In genomic region chr11:83610900-83611299, GRCm38 (mm10) we compare ENCODE assay signal across 36 mouse cellular contexts. TPM values are rescaled to one million over a fixed set of nuclear protein-coding genes. Genes with fewer than 3 reads are reported as not detected.
DNase-seq lines count a peak whose midpoint lies in the region; ATAC-seq and TF ChIP-seq lines count a peak whose summit lies in the region.
"Had no signal": no experiment of that assay in that cellular context is flagged by ENCODE, and none has a peak within 500 bp of the region (broad histone marks: within the 10 kb centered on the region; RNA-seq: fewer than 3 reads in every experiment).

No protein-coding gene starts in this region.

- TF ChIP-seq POLR2A in CH12.LX (IDR thresholded peaks at IDR 0.05; ENCODE audit: low read depth, low read length): no peak

- peak; percentile 66 for ATAC-seq in megakaryocyte, adult 5-6 weeks (ENCODE audit: poor library complexity, severe bottlenecking)
- ATAC-seq in neutrophil, adult 5-6 weeks (ENCODE audit: extremely low read depth, insufficient number of reproducible peaks, low FRiP score, poor library complexity, severe bottlenecking): 0 out of 2 replicates have a peak, but pooled peaks have one; percentile 26
- no peak for ATAC-seq in forebrain, embryonic 16.5 days
- ATAC-seq: activated CD4-positive, CD25-positive, alpha-beta regulatory T cell, adult 4 months; CD4-positive, CD25-positive, alpha-beta regulatory T cell, adult 4 months; forebrain, embryonic 15.5 days; hindbrain, postnatal 0 days; inflammation-experienced regulatory T-cells, adult 6 months; intestine, embryonic 16.5 days had no signal

- H3K27ac ChIP-seq in CH12.LX (ENCODE audit: insufficient read depth, low read depth): no peak overlapping the region
- H3K27ac ChIP-seq in midbrain, embryonic 10.5 days (replicated peaks): no peak overlapping the region
- no peak overlapping the region for H3K27ac ChIP-seq in forebrain, embryonic 16.5 days (ENCODE audit: low read length)
- H3K27ac ChIP-seq: embryonic facial prominence, embryonic 10.5 days; embryonic facial prominence, embryonic 13.5 days; forebrain, embryonic 12.5 days; forebrain, embryonic 15.5 days; heart, embryonic 13.5 days; hindbrain, embryonic 14.5 days; hindbrain, postnatal 0 days had no signal

- no peaks in the 10 kb centered on the region for H3K79me2 ChIP-seq in CH12.LX (replicated peaks; ENCODE audit: control insufficient read depth, extremely low read depth, insufficient read depth, poor library complexity, severe bottlenecking)

- dilution Hi-C loops in CH12.LX (cut with MboI; ENCODE audit: extremely low pct_ligation_motif_present, extremely low pct_unique_long_range_greater_than_20kb, low sequenced_read_pairs): no loop called here

- peaks cover 1% of the 10 kb centered on the region for H3K27me3 ChIP-seq in CH12.LX (replicated peaks)
- H3K27me3 ChIP-seq in midbrain, embryonic 10.5 days (ENCODE audit: low read depth, poor library complexity, severe bottlenecking): no peaks in the 10 kb centered on the region
- no peaks in the 10 kb centered on the region for H3K27me3 ChIP-seq in forebrain, embryonic 16.5 days (replicated peaks; ENCODE audit: control insufficient read depth, insufficient read depth, low read length)
- H3K27me3 ChIP-seq: embryonic facial prominence, embryonic 13.5 days; forebrain, embryonic 12.5 days; forebrain, embryonic 15.5 days; heart, embryonic 13.5 days had no signal

- peak; percentile 71 for TF ChIP-seq EP300 in CH12.LX (IDR thresholded peaks at IDR 0.05; ENCODE audit: low read length)

- peak; percentile 10 to 15 for DNase-seq in cerebellum, postnatal 14 days
- no peak for DNase-seq in cerebellum, adult 11 months
- DNase-seq in CH12.LX (ENCODE audit: extremely low read depth): peak; percentile 47
- no peak for DNase-seq in midbrain, embryonic 10.5 days (ENCODE audit: low spot score)
- DNase-seq in retina, postnatal 1 day: no peak
- DNase-seq: adrenal gland, postnatal 10 days; adrenal gland, postnatal 36 days; cerebellum, adult 2 months; cerebellum, postnatal 25 days; embryo, embryonic 11 days; gastrocnemius, postnatal 10 days; gastrocnemius, postnatal 36 days; heart, adult 18-20 months; heart, postnatal 14 days; heart, postnatal 4 days had no signal

- H3K36me3 ChIP-seq in CH12.LX (replicated peaks in 1 of 2; ENCODE audit: control insufficient read depth in 1 of 2, insufficient read depth in 1 of 2, low read length in 1 of 2): no peaks in the 10 kb centered on the region
- no peaks in the 10 kb centered on the region for H3K36me3 ChIP-seq in midbrain, embryonic 10.5 days
- H3K36me3 ChIP-seq in forebrain, embryonic 16.5 days (ENCODE audit: control insufficient read depth, insufficient read depth): no peaks in the 10 kb centered on the region
- H3K36me3 ChIP-seq: embryonic facial prominence, embryonic 10.5 days; embryonic facial prominence, embryonic 13.5 days; forebrain, embryonic 12.5 days; forebrain, embryonic 15.5 days; heart, embryonic 13.5 days had no signal

- peaks cover 0 to 20% of the 10 kb centered on the region in 2 experiments; a peak in 2 of 4 replicates for H3K4me1 ChIP-seq in CH12.LX (ENCODE audit: control insufficient read depth in 1 of 2, insufficient read depth in 2 of 2)
- no peaks in the 10 kb centered on the region for H3K4me1 ChIP-seq in midbrain, embryonic 10.5 days
- H3K4me1 ChIP-seq in forebrain, embryonic 16.5 days (replicated peaks; ENCODE audit: control insufficient read depth, insufficient read depth, low read length): no peaks in the 10 kb centered on the region
- H3K4me1 ChIP-seq: embryonic facial prominence, embryonic 10.5 days; embryonic facial prominence, embryonic 13.5 days; forebrain, embryonic 12.5 days; forebrain, embryonic 15.5 days; heart, embryonic 13.5 days had no signal

- no peak overlapping the region for H3K9ac ChIP-seq in CH12.LX (ENCODE audit: insufficient read depth, low read depth)
- H3K9ac ChIP-seq in forebrain, embryonic 16.5 days (replicated peaks; ENCODE audit: low read depth, low read length): no peak overlapping the region
- H3K9ac ChIP-seq: embryonic facial prominence, embryonic 13.5 days; forebrain, embryonic 12.5 days; forebrain, embryonic 15.5 days; heart, embryonic 13.5 days; hindbrain, embryonic 14.5 days had no signal

- no peak overlapping the region for H3K4me3 ChIP-seq in CH12.LX (replicated peaks in 1 of 3; ENCODE audit: low read depth in 2 of 3, low read length in 2 of 3, poor library complexity in 1 of 3)
- no peak overlapping the region for H3K4me3 ChIP-seq in midbrain, embryonic 10.5 days
- H3K4me3 ChIP-seq in forebrain, embryonic 16.5 days (replicated peaks; ENCODE audit: low read length): no peak overlapping the region
- H3K4me3 ChIP-seq: embryonic facial prominence, embryonic 10.5 days; embryonic facial prominence, embryonic 13.5 days; erythroblast, embryonic 14.5 days; forebrain, embryonic 12.5 days; forebrain, embryonic 15.5 days; heart, embryonic 13.5 days had no signal

- WGBS in midbrain, embryonic 10.5 days: 89% methylated on average over 2 of the region's 2 CpGs
- WGBS in forebrain, embryonic 16.5 days: 71% methylated on average over 2 of the region's 2 CpGs

- no peak overlapping the region for H3K4me2 ChIP-seq in CH12.LX (ENCODE audit: insufficient read depth, low read depth, poor library complexity, severe bottlenecking)
- H3K4me2 ChIP-seq in forebrain, embryonic 16.5 days (ENCODE audit: low read length): no peak overlapping the region
- H3K4me2 ChIP-seq: embryonic facial prominence, embryonic 13.5 days; forebrain, embryonic 12.5 days; forebrain, embryonic 15.5 days; heart, embryonic 13.5 days; hindbrain, embryonic 14.5 days had no signal

- no peaks in the 10 kb centered on the region for H3K9me3 ChIP-seq in CH12.LX (replicated peaks; ENCODE audit: low read length)
- H3K9me3 ChIP-seq in midbrain, embryonic 10.5 days (replicated peaks): no peaks in the 10 kb centered on the region
- H3K9me3 ChIP-seq in forebrain, embryonic 16.5 days (ENCODE audit: control insufficient read depth, low read length): no peaks in the 10 kb centered on the region
- H3K9me3 ChIP-seq: embryonic facial prominence, embryonic 10.5 days; embryonic facial prominence, embryonic 13.5 days; forebrain, embryonic 12.5 days; forebrain, embryonic 15.5 days; heart, embryonic 13.5 days had no signal

- in situ Hi-C loops in CH12.LX (cut with MboI; ENCODE audit: low pct_ligation_motif_present, low pct_unique_long_range_greater_than_20kb, low sequenced_read_pairs): no loop called here

- no peak for TF ChIP-seq CTCF in CH12.LX (conservative IDR thresholded peaks at IDR 0.05 in 1 of 2, IDR thresholded peaks at IDR 0.05 in 1 of 2; ENCODE audit: low read depth in 2 of 2, low read length in 2 of 2)

- no peak for TF ChIP-seq RAD21 in CH12.LX (IDR thresholded peaks at IDR 0.05; ENCODE audit: low read depth, low read length)

TF ChIP-seq in CH12.LX, 34 proteins besides CTCF, POLR2A, EP300 and RAD21:
- peak; percentile 63 for TF ChIP-seq IRF4 (IDR thresholded peaks at IDR 0.05; ENCODE audit: low read depth, low read length)
- no peak for TF ChIP-seq MYC (IDR thresholded peaks at IDR 0.05; ENCODE audit: low read depth, low read length)
- TF ChIP-seq CHD1 (IDR thresholded peaks at IDR 0.05; ENCODE audit: low read depth, low read length): no peak

RNA-seq across cellular contexts. Expression of gene Ccl6, which starts 18.0 kb away (rescaled TPM):
- total RNA-seq in CH12.LX (2012; rRNA removed) (0.13 and 0.30 TPM in 2 replicates), CH12.LX (2014; rRNA removed) (1.2 and 1.8 TPM in 2 replicates)
- polyA plus RNA-seq in CH12.LX (2012; ENCODE audit: insufficient read length, low read depth): 0.93 and 1.3 TPM in 2 replicates
- 916 and 950 TPM in 2 replicates for total RNA-seq in megakaryocyte, adult 5-6 weeks (2015)
- total RNA-seq in megakaryocyte, adult 5-6 weeks (2017): 592 and 639 TPM in 2 replicates
- 1,141 and 1,189 TPM in 2 replicates for total RNA-seq in neutrophil, adult 5-6 weeks (2017)
- polyA plus RNA-seq in midbrain, embryonic 10.5 days (2016; fragmentation: Nextera tagmentation; extraction: Ambion mirVana): 1.7 and 2.1 TPM in 2 replicates
- 1.9 and 2.4 TPM in 2 replicates for polyA plus RNA-seq in forebrain, embryonic 16.5 days (2015; fragmentation: Nextera tagmentation; extraction: Ambion mirVana)
- total RNA-seq: hindbrain, postnatal 0 days had no signal
- polyA plus RNA-seq: C2C12; CD4-positive, CD25-positive, alpha-beta regulatory T cell, adult 4 months; erythroblast, embryonic 14.5 days had no signal

RNA-seq across cellular contexts. Expression of gene Ccl9, which starts 32.5 kb away (rescaled TPM):
- 0.42 TPM in 1 of 2 replicates, not detected in the other for total RNA-seq in CH12.LX (2012; rRNA removed)
- 0.63 and 0.67 TPM in 2 replicates for total RNA-seq in CH12.LX (2014; rRNA removed)
- 0.64 and 0.81 TPM in 2 replicates for polyA plus RNA-seq in CH12.LX (2012; ENCODE audit: insufficient read length, low read depth)
- 447 and 459 TPM in 2 replicates for total RNA-seq in megakaryocyte, adult 5-6 weeks (2015)
- total RNA-seq in megakaryocyte, adult 5-6 weeks (2017): 282 and 303 TPM in 2 replicates
- total RNA-seq in neutrophil, adult 5-6 weeks (2017): 30.6 and 52.2 TPM in 2 replicates
- 1.2 and 1.4 TPM in 2 replicates for polyA plus RNA-seq in midbrain, embryonic 10.5 days (2016; fragmentation: Nextera tagmentation; extraction: Ambion mirVana)
- 1.9 TPM in 2 replicates for polyA plus RNA-seq in forebrain, embryonic 16.5 days (2015; fragmentation: Nextera tagmentation; extraction: Ambion mirVana)
- polyA plus RNA-seq: CD4-positive, CD25-positive, alpha-beta regulatory T cell, adult 4 months; erythroblast, embryonic 14.5 days; inflammation-experienced regulatory T-cells, adult 6 months had no signal

RNA-seq across cellular contexts. Expression of gene Rpl9-ps1, which starts 34.5 kb away (rescaled TPM):
- total RNA-seq in CH12.LX (2012; rRNA removed): not detected in 2 replicates
- not detected in 2 replicates for total RNA-seq in CH12.LX (2014; rRNA removed)
- not detected in 2 replicates for polyA plus RNA-seq in CH12.LX (2012; ENCODE audit: insufficient read length, low read depth)
- 1.0 TPM in 1 of 2 replicates, not detected in the other for total RNA-seq in megakaryocyte, adult 5-6 weeks (2015)
- total RNA-seq in megakaryocyte, adult 5-6 weeks (2017): not detected in 2 replicates
- total RNA-seq in neutrophil, adult 5-6 weeks (2017): 1.4 TPM in 1 of 2 replicates, not detected in the other
- not detected in 2 replicates for polyA plus RNA-seq in midbrain, embryonic 10.5 days (2016; fragmentation: Nextera tagmentation; extraction: Ambion mirVana)
- not detected in 2 replicates for polyA plus RNA-seq in forebrain, embryonic 16.5 days (2015; fragmentation: Nextera tagmentation; extraction: Ambion mirVana)
- total RNA-seq: adrenal gland, postnatal 10 days; adrenal gland, postnatal 36 days; ES-E14; gastrocnemius, adult 18-20 months; gastrocnemius, postnatal 10 days; gastrocnemius, postnatal 36 days; heart, adult 18-20 months; heart, postnatal 14 days; heart, postnatal 4 days; hindbrain, postnatal 0 days had no signal
- polyA plus RNA-seq: C2C12; CD4-positive, CD25-positive, alpha-beta regulatory T cell, adult 4 months; cerebellum, adult 2 months; cortical plate, adult 2 months; embryonic facial prominence, embryonic 10.5 days; embryonic facial prominence, embryonic 13.5 days; erythroblast, embryonic 14.5 days; forebrain, embryonic 12.5 days; forebrain, embryonic 15.5 days; heart, embryonic 13.5 days; heart, embryonic 16.5 days; hindbrain, embryonic 11.5 days; hindbrain, embryonic 14.5 days; hindbrain, postnatal 0 days; inflammation-experienced regulatory T-cells, adult 6 months; intestine, embryonic 16.5 days had no signal

RNA-seq across cellular contexts. Expression of gene Ccl3, which starts 38.3 kb away (rescaled TPM):
- total RNA-seq in CH12.LX (2012; rRNA removed): 3.2 and 5.0 TPM in 2 replicates
- total RNA-seq in CH12.LX (2014; rRNA removed): 6.7 and 10.6 TPM in 2 replicates
- 15.6 and 18.4 TPM in 2 replicates for polyA plus RNA-seq in CH12.LX (2012; ENCODE audit: insufficient read length, low read depth)
- total RNA-seq in megakaryocyte, adult 5-6 weeks (2015): 299 and 403 TPM in 2 replicates
- 184 and 222 TPM in 2 replicates for total RNA-seq in megakaryocyte, adult 5-6 weeks (2017)
- total RNA-seq in neutrophil, adult 5-6 weeks (2017): 25.6 and 29.2 TPM in 2 replicates
- polyA plus RNA-seq in midbrain, embryonic 10.5 days (2016; fragmentation: Nextera tagmentation; extraction: Ambion mirVana): 0.97 and 1.3 TPM in 2 replicates
- 0.67 and 1.8 TPM in 2 replicates for polyA plus RNA-seq in forebrain, embryonic 16.5 days (2015; fragmentation: Nextera tagmentation; extraction: Ambion mirVana)
- total RNA-seq: adrenal gland, postnatal 36 days; gastrocnemius, adult 18-20 months; gastrocnemius, postnatal 10 days; gastrocnemius, postnatal 36 days; heart, adult 18-20 months; heart, postnatal 14 days had no signal
- polyA plus RNA-seq: C2C12; CD4-positive, CD25-positive, alpha-beta regulatory T cell, adult 4 months had no signal

RNA-seq across cellular contexts. Expression of gene Ccl4, which starts 51.5 kb away (rescaled TPM):
- total RNA-seq in CH12.LX (2012; rRNA removed) (6.9 and 7.2 TPM in 2 replicates), CH12.LX (2014; rRNA removed) (7.6 and 12.7 TPM in 2 replicates)
- 24.2 and 26.1 TPM in 2 replicates for polyA plus RNA-seq in CH12.LX (2012; ENCODE audit: insufficient read length, low read depth)
- total RNA-seq in megakaryocyte, adult 5-6 weeks (2015): 36.0 and 59.5 TPM in 2 replicates
- 36.2 and 51.5 TPM in 2 replicates for total RNA-seq in megakaryocyte, adult 5-6 weeks (2017)
- 15.6 and 16.2 TPM in 2 replicates for total RNA-seq in neutrophil, adult 5-6 weeks (2017)
- 0.57 TPM in 1 of 2 replicates, not detected in the other for polyA plus RNA-seq in midbrain, embryonic 10.5 days (2016; fragmentation: Nextera tagmentation; extraction: Ambion mirVana)
- 0.93 TPM in 1 of 2 replicates, not detected in the other for polyA plus RNA-seq in forebrain, embryonic 16.5 days (2015; fragmentation: Nextera tagmentation; extraction: Ambion mirVana)
- total RNA-seq: adrenal gland, postnatal 10 days; ES-E14; gastrocnemius, adult 18-20 months; gastrocnemius, postnatal 10 days; gastrocnemius, postnatal 36 days; heart, adult 18-20 months; heart, postnatal 14 days; heart, postnatal 4 days; hindbrain, postnatal 0 days had no signal
- polyA plus RNA-seq: C2C12; erythroblast, embryonic 14.5 days; forebrain, embryonic 12.5 days had no signal

Comparison
In these comparisons a context has a peak if more than half of its experiments do, and no peak if none do; other contexts are left out.
1. DNase-seq: peak in cerebellum, postnatal 14 days (2 of 2) and CH12.LX (single experiment); none in cerebellum, adult 11 months (single experiment), midbrain, embryonic 10.5 days (single experiment) and retina, postnatal 1 day (single experiment).
2. RNA of gene Ccl6, which starts 18.0 kb away (total RNA-seq): 1,141 to 1,189 TPM in neutrophil, adult 5-6 weeks and 592 to 950 TPM in megakaryocyte, adult 5-6 weeks; 0.13 to 1.8 TPM in CH12.LX; every median in the first group is over 100 times any median in the second.
3. RNA of gene Ccl9, which starts 32.5 kb away (total RNA-seq): 282 to 459 TPM in megakaryocyte, adult 5-6 weeks and 30.6 to 52.2 TPM in neutrophil, adult 5-6 weeks; 0.42 to 0.67 TPM in CH12.LX; every median in the first group is over 10 times any median in the second.